Mouse (Mus musculus): ENCODE measurements around the gene Gpr84.

DNA sequence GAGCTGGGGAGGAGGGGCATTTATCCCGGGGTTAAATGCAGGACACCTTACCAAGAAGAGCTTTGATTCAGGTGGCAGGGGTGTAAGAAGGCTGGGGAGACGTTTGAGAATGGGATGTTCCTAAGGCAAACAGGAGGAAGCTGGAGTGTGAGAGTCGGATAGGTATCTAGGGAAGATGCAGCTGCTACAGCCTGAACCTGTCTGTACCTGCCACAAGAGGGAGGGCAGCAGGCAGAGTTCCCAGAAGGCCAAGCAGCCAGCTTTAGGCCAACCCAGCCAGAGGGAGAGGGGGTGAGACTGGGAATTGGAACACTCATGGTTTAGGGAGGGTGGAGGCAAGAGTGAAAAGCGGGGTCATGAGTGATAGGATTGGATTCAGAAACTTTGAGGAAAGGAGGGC is 30.4 kb upstream of the Gpr84 start:
- TF ChIP-seq POLR2A (IDR thresholded peaks at IDR 0.05; ENCODE audit: borderline replicate concordance, insufficient read depth, low read length), result no peak
- TF ChIP-seq CTCF (IDR thresholded peaks at IDR 0.05; ENCODE audit: borderline replicate concordance, insufficient read depth, low read depth, low read length), result 0 out of 2 replicates have a peak, but pooled peaks have one; percentile 11

Data from cerebellum, adult 2 months (tissue).